Mouse (Mus musculus): Measurements from ENCODE around the gene Susd2.

GRCm38 (mm10) chr10:75688598-75688997 lies 44.8 kb upstream of the Susd2 start:
- no peak for TF ChIP-seq E2F4 (IDR thresholded peaks at IDR 0.05; ENCODE audit: insufficient replicate concordance, low read depth, low read length)
- no peak for TF ChIP-seq CTCF (conservative IDR thresholded peaks at IDR 0.05 in 1 of 2, IDR thresholded peaks at IDR 0.05 in 1 of 2; ENCODE audit: low read depth in 2 of 2, low read length in 2 of 2)
- no peak for TF ChIP-seq NRF1 (IDR thresholded peaks at IDR 0.05; ENCODE audit: low read depth, low read length)

Measured in CH12.LX (cell line).